Mouse (Mus musculus) cerebellum, postnatal 4 days (tissue): ENCODE measurements around the gene Stk17b.
"Not testable (repeated sequence)": the region's sequence is repeated elsewhere in the genome, so short reads cannot be mapped to it uniquely, and the experiment has no call there.

Experiments used
- DNase-seq, 2 experiments: peaks; one replicate each; pipeline ENCODE4 v3.0.0; 2022; ENCODE audit warnings: low spot score in 2 of 2, mixed read lengths in 1 of 2

The Stk17b gene

GRCm38 (mm10) chr1:53782956-53783355, 2.1 kb downstream of the Stk17b start:
- no peak for DNase-seq

GRCm38 (mm10) chr1:53782079-53782478, 2.9 kb downstream of the Stk17b start:
- no peak for DNase-seq

GRCm38 (mm10) chr1:53781311-53781710, 3.7 kb downstream of the Stk17b start:
- no peak for DNase-seq

- DNase-seq: no peak
These were observed 8.7 kb downstream of the Stk17b start for GRCm38 (mm10) chr1:53776176-53776905.

GRCm38 (mm10) chr1:53775545-53775944, 9.5 kb downstream of the Stk17b start:
- no peak for DNase-seq

GRCm38 (mm10) chr1:53775036-53775435, 10.0 kb downstream of the Stk17b start:
- DNase-seq: no peak

GRCm38 (mm10) chr1:53774571-53774970, 10.5 kb downstream of the Stk17b start:
- DNase-seq: no peak

- no peak for DNase-seq
These were observed 11.0 kb downstream of the Stk17b start for GRCm38 (mm10) chr1:53773994-53774393.

GRCm38 (mm10) chr1:53772967-53773366, 12.1 kb downstream of the Stk17b start:
- no peak for DNase-seq

- no peak for DNase-seq
These were observed 13.5 kb downstream of the Stk17b start for GRCm38 (mm10) chr1:53771476-53771875.

GRCm38 (mm10) chr1:53766112-53766511, 18.9 kb downstream of the Stk17b start:
- DNase-seq: no peak

GRCm38 (mm10) chr1:53757316-53757715, 27.7 kb downstream of the Stk17b start:
- no peak for DNase-seq

- not testable (repeated sequence) for DNase-seq
These were observed 31.5 kb downstream of the Stk17b start for GRCm38 (mm10) chr1:53753501-53753900.

GRCm38 (mm10) chr1:53751144-53751543, 33.9 kb downstream of the Stk17b start:
- no peak for DNase-seq

- not testable (repeated sequence) for DNase-seq
These were observed 34.3 kb downstream of the Stk17b start for GRCm38 (mm10) chr1:53750697-53751096.

GRCm38 (mm10) chr1:53749881-53750385, 35.1 kb downstream of the Stk17b start:
- not testable (repeated sequence) for DNase-seq

GRCm38 (mm10) chr1:53748571-53748970, 36.5 kb downstream of the Stk17b start:
- DNase-seq: no peak

GRCm38 (mm10) chr1:53746001-53746400, 39.0 kb downstream of the Stk17b start:
- no peak for DNase-seq

- no peak for DNase-seq
These were observed 43.1 kb downstream of the Stk17b start for GRCm38 (mm10) chr1:53741742-53742458.

GRCm38 (mm10) chr1:53740777-53741336, 44.2 kb downstream of the Stk17b start:
- no peak for DNase-seq

- not testable (repeated sequence) for DNase-seq
These were observed 44.8 kb downstream of the Stk17b start for GRCm38 (mm10) chr1:53740077-53740776.

- DNase-seq: no peak
These were observed 48.4 kb downstream of the Stk17b start for GRCm38 (mm10) chr1:53736583-53736982.
